ENCODE assay signal across 19 mouse cellular contexts in genomic region chr3:96570643-96571042, GRCm38 (mm10). TPM values are rescaled to one million over a fixed set of nuclear protein-coding genes. Genes with fewer than 3 reads are reported as not detected.
DNase-seq lines count a peak whose midpoint lies in the region; ATAC-seq and TF ChIP-seq lines count a peak whose summit lies in the region.
"Had no signal": no experiment of that assay in that cellular context is flagged by ENCODE, and none has a peak within 500 bp of the region (broad histone marks: within the 10 kb centered on the region; RNA-seq: fewer than 3 reads in every experiment).

No protein-coding gene starts in this region.

- TF ChIP-seq CTCF in heart, adult 2 months (IDR thresholded peaks at IDR 0.05) = no peak

- peak overlapping the region; percentile 100 for H3K27ac ChIP-seq in heart, adult 2 months
- H3K27ac ChIP-seq in lung, embryonic 15.5 days = peak overlapping the region; percentile 37; the same call in 1 of the 2 replicates
- peak overlapping the region; percentile 10 to 18; a peak in 1 of 4 replicates for H3K27ac ChIP-seq in heart, embryonic 14.5 days (replicated peaks in 1 of 2; ENCODE audit: control insufficient read depth in 1 of 2, insufficient read depth in 1 of 2, low read depth in 2 of 2, low read length in 2 of 2)
- H3K27ac ChIP-seq in macrophage = peak overlapping the region; percentile 75
- H3K27ac ChIP-seq: embryonic facial prominence, embryonic 12.5 days; forebrain, embryonic 15.5 days; hindbrain, postnatal 0 days; limb, embryonic 15.5 days; midbrain, embryonic 15.5 days had no signal

- no peak for ATAC-seq in lung, embryonic 15.5 days (ENCODE audit: borderline replicate concordance, extremely low read depth, low FRiP score, low TSS enrichment)
- ATAC-seq in heart, embryonic 14.5 days (ENCODE audit: insufficient number of reproducible peaks, insufficient read depth, low FRiP score, low read depth) = no peak
- ATAC-seq: forebrain, embryonic 15.5 days; hindbrain, postnatal 0 days; midbrain, embryonic 15.5 days had no signal

- TF ChIP-seq POLR2A in heart, adult 2 months (IDR thresholded peaks at IDR 0.05; ENCODE audit: insufficient read depth, low read depth, low read length) = no peak; the same call in 1 of the 2 replicates

- DNase-seq in heart, adult 2 months = peak; percentile 44 to 45
- no peak for DNase-seq in heart, postnatal 14 days
- no peak for DNase-seq in lung, postnatal 14 days
- DNase-seq in urinary bladder, adult 18-20 months (ENCODE audit: low spot score in 2 of 2) = no peak
- no peak for DNase-seq in urinary bladder, postnatal 4 days (ENCODE audit: low spot score in 2 of 2)
- DNase-seq: adrenal gland, postnatal 36 days; cerebellum, adult 9-11 months; gastrocnemius, postnatal 36 days had no signal

- no peaks in the 10 kb centered on the region; the same call in 1 of the 2 replicates for H3K36me3 ChIP-seq in heart, adult 2 months (ENCODE audit: control insufficient read depth, insufficient read depth, low read length)
- no peaks in the 10 kb centered on the region for H3K36me3 ChIP-seq in lung, embryonic 15.5 days
- H3K36me3 ChIP-seq in heart, embryonic 14.5 days (ENCODE audit: control insufficient read depth, insufficient read depth, low read length) = no peaks in the 10 kb centered on the region
- H3K36me3 ChIP-seq in macrophage (ENCODE audit: inconsistent target) = no peaks in the 10 kb centered on the region
- H3K36me3 ChIP-seq: embryonic facial prominence, embryonic 12.5 days; forebrain, embryonic 15.5 days; limb, embryonic 15.5 days; midbrain, embryonic 15.5 days had no signal

- no peak for TF ChIP-seq EP300 in heart, adult 2 months (IDR thresholded peaks at IDR 0.05; ENCODE audit: insufficient read depth, low read depth, low read length)

- no peaks in the 10 kb centered on the region for H3K27me3 ChIP-seq in heart, adult 2 months (ENCODE audit: control insufficient read depth, insufficient read depth, low read length)
- no peaks in the 10 kb centered on the region for H3K27me3 ChIP-seq in lung, embryonic 15.5 days
- no peaks in the 10 kb centered on the region for H3K27me3 ChIP-seq in heart, embryonic 14.5 days (ENCODE audit: control insufficient read depth, insufficient read depth, low read length)
- H3K27me3 ChIP-seq: embryonic facial prominence, embryonic 12.5 days; forebrain, embryonic 15.5 days; limb, embryonic 15.5 days; midbrain, embryonic 15.5 days had no signal

- H3K4me2 ChIP-seq in lung, embryonic 15.5 days = no peak overlapping the region
- H3K4me2 ChIP-seq in heart, embryonic 14.5 days (ENCODE audit: low read length) = no peak overlapping the region
- H3K4me2 ChIP-seq: embryonic facial prominence, embryonic 12.5 days; forebrain, embryonic 15.5 days; limb, embryonic 15.5 days; midbrain, embryonic 15.5 days had no signal

- WGBS in heart, adult 2 months = 21% methylated on average over 7 of the region's 7 CpGs
- WGBS in lung, embryonic 15.5 days = 58% methylated on average over 7 of the region's 7 CpGs
- 65% methylated on average over 7 of the region's 7 CpGs for WGBS in heart, embryonic 14.5 days
- 35% methylated on average over 7 of the region's 7 CpGs for whole genome bisulfite sequencing in macrophage (ENCODE audit: missing documents)

- peak overlapping the region; percentile 10; the same call in 1 of the 2 replicates for H3K9ac ChIP-seq in heart, adult 2 months (ENCODE audit: low read depth, low read length)
- H3K9ac ChIP-seq in lung, embryonic 15.5 days = no peak overlapping the region
- no peak overlapping the region for H3K9ac ChIP-seq in heart, embryonic 14.5 days (ENCODE audit: low read length)
- H3K9ac ChIP-seq: embryonic facial prominence, embryonic 12.5 days; forebrain, embryonic 15.5 days; limb, embryonic 15.5 days; midbrain, embryonic 15.5 days had no signal

- H3K79me2 ChIP-seq in heart, adult 2 months (replicated peaks; ENCODE audit: control insufficient read depth, insufficient read depth, low read length) = no peaks in the 10 kb centered on the region
- no peaks in the 10 kb centered on the region for H3K79me2 ChIP-seq in macrophage (ENCODE audit: inconsistent target)

- peak overlapping the region; percentile 4; the same call in 1 of the 2 replicates for H3K4me3 ChIP-seq in heart, adult 2 months
- H3K4me3 ChIP-seq in lung, embryonic 15.5 days = no peak overlapping the region
- no peak overlapping the region for H3K4me3 ChIP-seq in heart, embryonic 14.5 days (ENCODE audit: control insufficient read depth in 1 of 2, insufficient read depth in 1 of 2, low read depth in 1 of 2, low read length in 2 of 2)
- no peak overlapping the region for H3K4me3 ChIP-seq in macrophage (ENCODE audit: inconsistent target)
- H3K4me3 ChIP-seq: embryonic facial prominence, embryonic 12.5 days; forebrain, embryonic 15.5 days; limb, embryonic 15.5 days; midbrain, embryonic 15.5 days had no signal

- H3K4me1 ChIP-seq in heart, adult 2 months (ENCODE audit: control insufficient read depth, insufficient read depth, low read length) = peaks cover 46% of the 10 kb centered on the region
- peaks cover 21% of the 10 kb centered on the region for H3K4me1 ChIP-seq in lung, embryonic 15.5 days
- H3K4me1 ChIP-seq in heart, embryonic 14.5 days (ENCODE audit: control insufficient read depth in 2 of 2, insufficient read depth in 2 of 2, low read length in 2 of 2) = peaks cover 30 to 56% of the 10 kb centered on the region in 2 experiments
- H3K4me1 ChIP-seq: forebrain, embryonic 15.5 days; midbrain, embryonic 15.5 days had no signal

- intact Hi-C loops in heart, adult 2 months (cut with DNase I) = no loop called here
- intact Hi-C loops in heart, postnatal 14 days (cut with DNase I) = no loop called here

- H3K9me3 ChIP-seq in lung, embryonic 15.5 days = no peaks in the 10 kb centered on the region
- no peaks in the 10 kb centered on the region for H3K9me3 ChIP-seq in heart, embryonic 14.5 days (ENCODE audit: control insufficient read depth, low read length)
- H3K9me3 ChIP-seq: embryonic facial prominence, embryonic 12.5 days; forebrain, embryonic 15.5 days; limb, embryonic 15.5 days; midbrain, embryonic 15.5 days had no signal

RNA-seq across cellular contexts. Expression of gene Gm16253, which starts 6.1 kb away (rescaled TPM):
- 1 to 10 TPM; 1.8 to 2.8 TPM for total RNA-seq in heart, adult 2 months (2021)
- polyA plus RNA-seq in heart, adult 2 months (2012; rRNA removed) = not detected in 2 replicates
- total RNA-seq in heart, postnatal 14 days (2021) = 1 to 10 TPM; 3.7 to 4.5 TPM
- polyA plus RNA-seq in lung, embryonic 15.5 days (2015; fragmentation: Nextera tagmentation; extraction: Ambion mirVana) = 1.1 and 1.3 TPM in 2 replicates
- polyA plus RNA-seq in heart, embryonic 14.5 days (2014; fragmentation: Nextera tagmentation; extraction: Ambion mirVana) = 0.68 and 0.81 TPM in 2 replicates
- not detected for total RNA-seq in macrophage (2018; cell fraction: chromatin; rRNA removed)
- under 1 TPM in 8 of 26 experiments, not detected in 18; 0.19 to 0.52 (median 0.36) TPM for total RNA-seq in macrophage (2018; cell fraction: cytosol; rRNA removed)
- not detected for total RNA-seq in macrophage (2018; cell fraction: nucleus; rRNA removed)
- polyA plus RNA-seq in macrophage (2018) = not detected in 3 replicates
- total RNA-seq: adrenal gland, postnatal 36 days; hindbrain, postnatal 0 days; layer of hippocampus, postnatal 10 days; neutrophil, adult 5-6 weeks had no signal
- polyA plus RNA-seq: testis, adult 2 months had no signal

RNA-seq across cellular contexts. Expression of gene Txnip, which starts 12.9 kb away (rescaled TPM):
- total RNA-seq in heart, adult 2 months (2021) = 100 to 1,000 TPM; 276 to 338 TPM
- polyA plus RNA-seq in heart, adult 2 months (2012; rRNA removed) = 515 and 744 TPM in 2 replicates
- total RNA-seq in heart, postnatal 14 days (2021) = 100 to 1,000 TPM; 512 to 552 TPM
- polyA plus RNA-seq in lung, embryonic 15.5 days (2015; fragmentation: Nextera tagmentation; extraction: Ambion mirVana) = 129 and 141 TPM in 2 replicates
- polyA plus RNA-seq in heart, embryonic 14.5 days (2014; fragmentation: Nextera tagmentation; extraction: Ambion mirVana) = 257 and 262 TPM in 2 replicates
- 100 to 1,000 TPM in 9 of 26 experiments, 10 to 100 TPM in 16, 1 to 10 TPM in 1; 8.8 to 741 (median 70.0) TPM for total RNA-seq in macrophage (2018; cell fraction: chromatin; rRNA removed)
- 100 to 1,000 TPM in 16 of 26 experiments, 10 to 100 TPM in 10; 12.9 to 504 (median 163) TPM for total RNA-seq in macrophage (2018; cell fraction: cytosol; rRNA removed)
- 100 to 1,000 TPM in 11 of 26 experiments, 10 to 100 TPM in 15; 14.5 to 587 (median 82.2) TPM for total RNA-seq in macrophage (2018; cell fraction: nucleus; rRNA removed)
- 198 to 536 TPM (median 239 TPM) in 3 replicates for polyA plus RNA-seq in macrophage (2018)

RNA-seq across cellular contexts. Expression of gene Polr3gl, which starts 23.3 kb away (rescaled TPM):
- 10 to 100 TPM; 24.3 to 35.0 TPM for total RNA-seq in heart, adult 2 months (2021)
- polyA plus RNA-seq in heart, adult 2 months (2012; rRNA removed) = 20.1 and 21.9 TPM in 2 replicates
- total RNA-seq in heart, postnatal 14 days (2021) = 10 to 100 TPM; 21.8 to 25.3 TPM
- 38.3 and 39.8 TPM in 2 replicates for polyA plus RNA-seq in lung, embryonic 15.5 days (2015; fragmentation: Nextera tagmentation; extraction: Ambion mirVana)
- polyA plus RNA-seq in heart, embryonic 14.5 days (2014; fragmentation: Nextera tagmentation; extraction: Ambion mirVana) = 25.5 and 28.7 TPM in 2 replicates
- total RNA-seq in macrophage (2018; cell fraction: chromatin; rRNA removed) = 100 to 1,000 TPM in 4 of 26 experiments, 10 to 100 TPM in 22; 12.2 to 172 (median 71.1) TPM
- 10 to 100 TPM; 19.2 to 53.8 (median 30.2) TPM for total RNA-seq in macrophage (2018; cell fraction: cytosol; rRNA removed)
- 10 to 100 TPM; 16.6 to 93.9 (median 44.1) TPM for total RNA-seq in macrophage (2018; cell fraction: nucleus; rRNA removed)
- polyA plus RNA-seq in macrophage (2018) = 31.8 to 127 TPM (median 41.1 TPM) in 3 replicates

RNA-seq across cellular contexts. Expression of gene Ankrd34a, which starts 25.8 kb away (rescaled TPM):
- total RNA-seq in heart, adult 2 months (2021) = 1 to 10 TPM; 1.3 to 2.4 TPM
- 2.1 and 3.1 TPM in 2 replicates for polyA plus RNA-seq in heart, adult 2 months (2012; rRNA removed)
- total RNA-seq in heart, postnatal 14 days (2021) = 1 to 10 TPM; 1.3 to 1.8 TPM
- polyA plus RNA-seq in lung, embryonic 15.5 days (2015; fragmentation: Nextera tagmentation; extraction: Ambion mirVana) = 1.8 and 2.2 TPM in 2 replicates
- 8.4 and 8.5 TPM in 2 replicates for polyA plus RNA-seq in heart, embryonic 14.5 days (2014; fragmentation: Nextera tagmentation; extraction: Ambion mirVana)
- under 1 TPM in 1 of 26 experiments, not detected in 25; 0.32 TPM for total RNA-seq in macrophage (2018; cell fraction: chromatin; rRNA removed)
- under 1 TPM in 10 of 26 experiments, not detected in 16; 0.03 to 0.22 (median 0.09) TPM for total RNA-seq in macrophage (2018; cell fraction: cytosol; rRNA removed)
- total RNA-seq in macrophage (2018; cell fraction: nucleus; rRNA removed) = under 1 TPM in 2 of 26 experiments, not detected in 24; 0.29 to 0.31 TPM
- polyA plus RNA-seq in macrophage (2018) = 0.07 to 0.15 TPM in 2 of 3 replicates, not detected in the other
- total RNA-seq: neutrophil, adult 5-6 weeks had no signal

RNA-seq across cellular contexts. Expression of gene Lix1l, which starts 30.3 kb away (rescaled TPM):
- 10 to 100 TPM; 24.7 to 25.3 TPM for total RNA-seq in heart, adult 2 months (2021)
- polyA plus RNA-seq in heart, adult 2 months (2012; rRNA removed) = 25.2 and 39.9 TPM in 2 replicates
- 10 to 100 TPM; 28.3 to 28.6 TPM for total RNA-seq in heart, postnatal 14 days (2021)
- 6.9 and 7.9 TPM in 2 replicates for polyA plus RNA-seq in lung, embryonic 15.5 days (2015; fragmentation: Nextera tagmentation; extraction: Ambion mirVana)
- 5.6 and 6.7 TPM in 2 replicates for polyA plus RNA-seq in heart, embryonic 14.5 days (2014; fragmentation: Nextera tagmentation; extraction: Ambion mirVana)
- 10 to 100 TPM in 3 of 26 experiments, 1 to 10 TPM in 21, under 1 TPM in 2; 0.50 to 15.7 (median 3.9) TPM for total RNA-seq in macrophage (2018; cell fraction: chromatin; rRNA removed)
- total RNA-seq in macrophage (2018; cell fraction: cytosol; rRNA removed) = 10 to 100 TPM in 7 of 26 experiments, 1 to 10 TPM in 19; 4.2 to 11.2 (median 7.2) TPM
- total RNA-seq in macrophage (2018; cell fraction: nucleus; rRNA removed) = 10 to 100 TPM in 2 of 26 experiments, 1 to 10 TPM in 24; 2.0 to 12.9 (median 4.6) TPM
- 7.5 to 9.5 TPM (median 8.3 TPM) in 3 replicates for polyA plus RNA-seq in macrophage (2018)

Comparison
In these comparisons a context has a peak if more than half of its experiments do, and no peak if none do; other contexts are left out.
1. DNase-seq: peak in heart, adult 2 months (2 of 2); none in heart, postnatal 14 days (0 of 2), lung, postnatal 14 days (single experiment), urinary bladder, adult 18-20 months (0 of 2) and urinary bladder, postnatal 4 days (0 of 2).
2. H3K27ac ChIP-seq: peak in every context shown above with its lines; median percentile 100 in heart, adult 2 months; 75 in macrophage; 37 in lung, embryonic 15.5 days; 14 in heart, embryonic 14.5 days.